Mouse (Mus musculus) kidney, embryonic 16.5 days (tissue): ENCODE data around the gene Fasl. TPM values are rescaled to one million over a fixed set of nuclear protein-coding genes. Genes with fewer than 3 reads are reported as not detected.

Experiments used
- ATAC-seq: fragments of 200-750 bp; cut with Nextera tagmentation; 2 replicates; pipeline ENCODE4 v1.8.0; 2017; ENCODE audit warnings: moderate TSS enrichment; ENCODE audit not compliant: low FRiP score, low TSS enrichment
- H3K27ac ChIP-seq: fragments of 300-500 bp; sonication (generic); 2 replicates; pipeline ENCODE4 v1.5.1; 2014; ENCODE audit warnings: low read length
- H3K27me3 ChIP-seq: fragments of 300-500 bp; sonication (generic); 2 replicates; pipeline ENCODE4 v1.6.1; 2014; ENCODE audit warnings: low read length, control low read depth, mixed read lengths; ENCODE audit not compliant: insufficient read depth
- H3K36me3 ChIP-seq: fragments of 300-500 bp; sonication (generic); 2 replicates; pipeline ENCODE4 v1.6.1; 2014; ENCODE audit warnings: low read length, control low read depth, mixed read lengths; ENCODE audit not compliant: insufficient read depth
- H3K4me1 ChIP-seq: fragments of 300-500 bp; sonication (generic); 2 replicates; pipeline ENCODE4 v1.6.1; 2014; ENCODE audit warnings: low read length, control low read depth, mixed read lengths; ENCODE audit not compliant: insufficient read depth
- H3K4me2 ChIP-seq: fragments of 300-500 bp; sonication (generic); replicated peaks from 2 replicates; pipeline ENCODE4 v1.6.1; 2014; ENCODE audit warnings: low read depth, low read length
- H3K4me3 ChIP-seq: fragments of 300-500 bp; sonication (generic); 2 replicates; pipeline ENCODE4 v1.5.1; 2014; ENCODE audit warnings: mild to moderate bottlenecking, low read length
- H3K9ac ChIP-seq: fragments of 300-500 bp; sonication (generic); replicated peaks from 2 replicates; pipeline ENCODE4 v1.6.1; 2014; ENCODE audit warnings: low read length
- H3K9me3 ChIP-seq: fragments of 300-500 bp; sonication (generic); 2 replicates; pipeline ENCODE4 v1.6.1; 2016; ENCODE audit warnings: low read length, control low read depth
- WGBS: fragments of 180-500 bp; shearing (Covaris S2); extraction: QIAGEN DNeasy Blood & Tissue Kit; methylation state at CpG from one replicate; pipeline ENCODE4 v1.1.7; 2014; 5-methylcytosine and 5-hydroxymethylcytosine counted together
- polyA plus RNA-seq: library from polyadenylated mRNA; unstranded; fragments of >200 nt; fragmentation: Nextera tagmentation; extraction: Ambion mirVana; gene quantifications from 2 replicates; pipeline ENCODE4 v1.2.1, GENCODE M21; 2015

The Fasl gene
- not detected in 2 replicates for polyA plus RNA-seq

DNA sequence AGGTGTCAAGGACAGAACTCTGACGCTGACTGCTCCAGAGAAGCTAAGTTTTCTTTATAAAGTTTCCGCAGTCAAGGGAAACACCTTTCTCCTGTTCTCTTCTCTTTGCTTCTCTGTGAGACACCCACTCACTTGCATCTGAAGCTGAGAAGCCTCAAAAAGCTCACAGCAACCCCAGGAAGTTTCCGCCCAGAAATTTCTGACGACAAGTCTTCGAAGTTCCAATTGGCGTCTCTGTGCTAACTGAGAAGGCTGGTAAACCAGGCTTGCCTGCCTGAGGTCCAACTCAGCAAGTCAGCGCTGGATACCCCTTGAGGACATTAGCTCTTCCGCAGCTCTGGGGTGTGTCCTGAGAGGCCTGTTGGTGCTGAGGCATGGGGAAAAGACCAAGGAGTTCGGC lies at the start of gene Fasl:
Gene Fasl (minus strand): TSS at position 157 of the 400 bp plus-strand sequence.
- Histone ChIP-seq H3K27me3 (no peaks in the 10 kb centered on the region), H3K9me3 (no peaks in the 10 kb centered on the region), H3K4me1 (no peaks in the 10 kb centered on the region), H3K36me3 (no peaks in the 10 kb centered on the region), H3K4me2 (no peak within 1 kb of the TSS), H3K27ac (no peak within 1 kb of the TSS), H3K4me3 (no peak within 1 kb of the TSS), H3K9ac (no peak within 1 kb of the TSS)
- WGBS: 74% methylated on average over 9 of the region's 9 CpGs
- ATAC-seq: no peak

DNA sequence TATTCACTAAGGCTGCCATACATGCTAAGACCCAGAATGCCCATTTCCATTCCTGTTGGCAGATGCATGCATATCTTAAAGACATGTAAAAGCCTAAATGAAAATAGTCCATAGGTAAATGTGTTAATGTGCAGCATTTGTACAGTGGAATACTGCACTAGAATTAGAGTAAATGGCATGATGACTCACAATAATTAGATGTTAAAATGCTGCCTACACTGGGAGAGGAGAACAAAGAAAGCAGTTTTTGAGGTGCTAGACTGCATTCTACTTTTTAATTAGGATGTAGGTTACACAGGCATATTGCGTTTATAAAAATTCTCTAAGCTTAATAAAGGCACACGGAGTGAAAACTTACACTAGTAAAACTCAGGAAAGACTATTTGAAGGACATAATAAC lies 38.4 kb upstream of the Fasl start:
- no peak overlapping the region for H3K9ac ChIP-seq
- 91% methylated on average over 2 of the region's 2 CpGs for WGBS
- no peak for ATAC-seq
- H3K4me2 ChIP-seq: no peak overlapping the region
- no peak overlapping the region for H3K4me3 ChIP-seq
- H3K27ac ChIP-seq: no peak overlapping the region
- peaks cover 22% of the 10 kb centered on the region for H3K36me3 ChIP-seq
- H3K9me3 ChIP-seq: no peaks in the 10 kb centered on the region
- no peaks in the 10 kb centered on the region for H3K4me1 ChIP-seq
- no peaks in the 10 kb centered on the region for H3K27me3 ChIP-seq

GRCm38 (mm10) chr1:161809428-161809827 lies 21.1 kb upstream of the Fasl start:
- no peak for ATAC-seq
- Histone ChIP-seq H3K9me3 (no peaks in the 10 kb centered on the region), H3K4me3 (no peak overlapping the region), H3K4me2 (no peak overlapping the region), H3K4me1 (no peaks in the 10 kb centered on the region), H3K9ac (no peak overlapping the region), H3K27ac (no peak overlapping the region), H3K36me3 (no peaks in the 10 kb centered on the region), H3K27me3 (no peaks in the 10 kb centered on the region)
- WGBS: 70% methylated on average over 5 of the region's 5 CpGs

DNA sequence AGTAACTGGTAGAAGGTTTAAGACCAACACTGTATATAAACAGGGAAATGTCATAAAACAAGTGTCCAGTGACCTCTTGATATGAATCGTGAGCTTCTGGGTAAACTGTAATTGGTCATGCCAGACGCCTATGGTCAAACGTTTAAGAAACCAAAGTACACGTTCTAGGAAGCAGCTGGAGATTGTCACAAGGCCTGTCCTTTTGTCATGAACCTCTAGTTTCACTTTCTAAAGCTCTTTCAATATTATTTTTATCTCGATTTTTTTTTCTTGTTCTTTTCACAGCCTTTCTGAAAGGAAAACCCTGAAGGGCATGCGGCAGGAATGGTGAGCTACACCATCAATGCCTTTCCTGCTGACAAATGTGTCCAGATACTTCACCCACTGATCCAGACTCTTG lies 20.7 kb upstream of the Fasl start:
- WGBS: 52% methylated on average over 6 of the region's 6 CpGs
- no peaks in the 10 kb centered on the region for H3K27me3 ChIP-seq
- H3K4me2 ChIP-seq: no peak overlapping the region
- H3K9ac ChIP-seq: no peak overlapping the region
- no peaks in the 10 kb centered on the region for H3K36me3 ChIP-seq
- H3K4me3 ChIP-seq: no peak overlapping the region
- H3K27ac ChIP-seq: no peak overlapping the region
- no peak for ATAC-seq
- no peaks in the 10 kb centered on the region for H3K4me1 ChIP-seq
- no peaks in the 10 kb centered on the region for H3K9me3 ChIP-seq

- no peak for ATAC-seq
- 78% methylated on average over 8 of the region's 8 CpGs for WGBS
- Histone ChIP-seq H3K27me3 (no peaks in the 10 kb centered on the region), H3K4me1 (no peaks in the 10 kb centered on the region), H3K9me3 (no peaks in the 10 kb centered on the region), H3K36me3 (no peaks in the 10 kb centered on the region), H3K27ac (no peak overlapping the region), H3K4me3 (no peak overlapping the region), H3K9ac (no peak overlapping the region), H3K4me2 (no peak overlapping the region)
Observed at GRCm38 (mm10) chr1:161804541-161804971, 16.3 kb upstream of the Fasl start.

GRCm38 (mm10) chr1:161801321-161801720 lies 13.0 kb upstream of the Fasl start:
- H3K9me3 ChIP-seq: no peaks in the 10 kb centered on the region
- no peaks in the 10 kb centered on the region for H3K36me3 ChIP-seq
- H3K4me2 ChIP-seq: no peak overlapping the region
- no peak overlapping the region for H3K4me3 ChIP-seq
- ATAC-seq: no peak
- H3K27ac ChIP-seq: no peak overlapping the region
- H3K9ac ChIP-seq: no peak overlapping the region
- no peaks in the 10 kb centered on the region for H3K4me1 ChIP-seq
- H3K27me3 ChIP-seq: no peaks in the 10 kb centered on the region
- WGBS: 76% methylated on average over 2 of the region's 2 CpGs

DNA sequence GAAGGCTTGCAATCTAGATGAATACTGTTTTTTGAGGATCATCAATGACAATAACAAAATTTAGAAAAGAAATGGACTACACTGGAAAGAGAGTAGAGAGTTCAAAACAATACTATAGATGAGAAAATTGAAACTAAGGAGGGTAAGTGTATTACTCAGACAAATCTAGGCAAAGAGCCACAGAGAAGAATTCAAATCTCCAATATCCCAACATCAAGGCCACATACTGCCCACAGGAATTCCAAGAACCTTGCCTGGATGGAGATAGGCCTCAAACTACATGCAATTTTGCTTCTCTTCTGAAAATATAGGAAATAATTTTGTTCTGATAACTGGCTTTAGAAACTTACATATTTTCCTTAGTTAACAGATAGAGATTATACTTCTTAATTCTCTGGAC lies 12.0 kb upstream of the Fasl start:
- Histone ChIP-seq H3K27ac (no peak overlapping the region), H3K9me3 (no peaks in the 10 kb centered on the region), H3K4me3 (no peak overlapping the region), H3K36me3 (no peaks in the 10 kb centered on the region), H3K4me1 (no peaks in the 10 kb centered on the region), H3K27me3 (no peaks in the 10 kb centered on the region), H3K9ac (no peak overlapping the region), H3K4me2 (no peak overlapping the region)
- ATAC-seq: no peak

- Histone ChIP-seq H3K4me2 (no peak overlapping the region), H3K27ac (no peak overlapping the region), H3K4me3 (no peak overlapping the region), H3K9ac (no peak overlapping the region), H3K36me3 (no peaks in the 10 kb centered on the region), H3K9me3 (no peaks in the 10 kb centered on the region), H3K27me3 (no peaks in the 10 kb centered on the region), H3K4me1 (no peaks in the 10 kb centered on the region)
- no peak for ATAC-seq
Observed at GRCm38 (mm10) chr1:161799791-161800190, 11.5 kb upstream of the Fasl start.

DNA sequence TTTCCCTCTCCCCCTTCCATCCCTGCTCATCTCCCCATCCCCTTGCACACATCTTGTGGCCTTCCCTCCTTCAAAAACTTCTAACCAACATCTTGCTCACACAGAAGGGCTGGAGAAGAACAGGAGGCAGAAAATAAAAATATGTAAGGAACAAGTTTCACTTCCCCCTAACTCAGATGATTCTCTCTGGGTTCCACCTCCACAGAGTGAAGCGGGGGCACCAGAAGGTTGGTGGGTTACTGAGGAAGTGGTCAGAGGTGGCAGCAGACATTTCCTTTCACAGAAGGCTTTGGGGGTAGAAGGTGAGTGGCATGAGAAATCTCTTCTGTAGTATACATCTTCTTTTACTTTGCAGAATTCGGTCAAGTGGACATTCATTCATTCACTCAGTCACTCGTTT lies 10.6 kb upstream of the Fasl start:
- no peak overlapping the region for H3K4me3 ChIP-seq
- no peak for ATAC-seq
- H3K9me3 ChIP-seq: no peaks in the 10 kb centered on the region
- no peaks in the 10 kb centered on the region for H3K4me1 ChIP-seq
- H3K9ac ChIP-seq: no peak overlapping the region
- 92% methylated on average over 3 of the region's 3 CpGs for WGBS
- H3K4me2 ChIP-seq: no peak overlapping the region
- H3K36me3 ChIP-seq: no peaks in the 10 kb centered on the region
- H3K27me3 ChIP-seq: no peaks in the 10 kb centered on the region
- H3K27ac ChIP-seq: no peak overlapping the region

DNA sequence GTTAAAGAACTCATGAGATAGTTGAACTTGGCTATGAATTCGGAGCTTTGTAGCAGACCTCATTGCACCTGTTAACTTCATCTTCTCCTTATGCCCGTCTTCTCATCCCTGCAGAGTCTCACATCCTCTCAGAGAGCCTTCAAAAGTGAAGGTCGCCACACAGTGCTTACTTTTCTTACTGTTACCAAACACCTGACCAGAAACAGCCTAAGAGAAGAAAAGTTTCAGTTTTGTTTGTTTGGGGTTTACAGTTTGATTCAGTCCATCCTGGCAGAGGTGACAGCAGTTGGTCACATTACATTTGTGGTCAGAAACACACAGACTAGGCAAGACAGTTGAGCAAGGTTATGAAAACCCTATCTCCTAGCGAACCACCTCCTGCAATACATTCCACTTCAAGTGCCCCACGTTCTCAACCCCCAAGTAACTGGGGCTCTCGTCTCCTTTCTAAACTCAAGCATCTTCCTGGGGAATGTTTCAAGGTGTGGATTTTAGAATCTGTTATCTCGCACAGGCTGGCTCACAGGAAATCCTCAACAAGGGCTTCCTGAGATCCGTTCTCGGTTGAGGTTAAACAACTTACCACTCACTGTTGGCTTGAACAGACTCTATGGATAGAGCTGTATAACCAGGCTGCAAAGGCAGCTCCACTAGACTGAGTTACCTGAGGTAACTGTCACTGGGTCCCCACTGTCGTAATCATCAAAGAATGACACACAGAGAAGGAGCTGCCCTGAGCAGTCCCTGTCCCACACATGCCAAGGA lies 6.3 kb upstream of the Fasl start:
- Histone ChIP-seq H3K4me3 (no peak overlapping the region), H3K27me3 (no peaks in the 10 kb centered on the region), H3K9ac (no peak overlapping the region), H3K4me1 (no peaks in the 10 kb centered on the region), H3K4me2 (no peak overlapping the region), H3K9me3 (no peaks in the 10 kb centered on the region), H3K36me3 (no peaks in the 10 kb centered on the region), H3K27ac (no peak overlapping the region)
- WGBS: 80% methylated on average over 10 of the region's 10 CpGs
- ATAC-seq: no peak
